Mouse (Mus musculus): ENCODE results near the gene Zfp428.

Gene Zfp428

GRCm38 (mm10) chr7:24522805-24523204 lies 16.0 kb downstream of the Zfp428 start:
- no peaks in the 10 kb centered on the region for H3K27me3 ChIP-seq (ENCODE audit: control insufficient read depth, insufficient read depth, low read length, poor library complexity, severe bottlenecking)
- DNase-seq (ENCODE audit: low read depth, low spot score), result no peak

GRCm38 (mm10) chr7:24523723-24524122 lies 16.9 kb downstream of the Zfp428 start:
- no peaks in the 10 kb centered on the region for H3K27me3 ChIP-seq (ENCODE audit: control insufficient read depth, insufficient read depth, low read length, poor library complexity, severe bottlenecking)
- H3K36me3 ChIP-seq (ENCODE audit: control insufficient read depth, insufficient read depth, low read length, poor library complexity, severe bottlenecking), result no peaks in the 10 kb centered on the region
- DNase-seq (ENCODE audit: low read depth, low spot score), result no peak

More at GRCm38 (mm10) chr7:24522805-24523204, 16.0 kb downstream of the Zfp428 start:
- H3K36me3 ChIP-seq (ENCODE audit: control insufficient read depth, insufficient read depth, low read length, poor library complexity, severe bottlenecking), result no peaks in the 10 kb centered on the region

- Histone ChIP-seq H3K36me3 (ENCODE audit: control insufficient read depth, insufficient read depth, low read length, poor library complexity, severe bottlenecking) (no peaks in the 10 kb centered on the region), H3K27me3 (ENCODE audit: control insufficient read depth, insufficient read depth, low read length, poor library complexity, severe bottlenecking) (no peaks in the 10 kb centered on the region)
- peak; percentile 36 for DNase-seq (ENCODE audit: low read depth, low spot score)
Measured at GRCm38 (mm10) chr7:24524978-24525377, 18.2 kb downstream of the Zfp428 start.

GRCm38 (mm10) chr7:24525686-24526420 lies 19.0 kb downstream of the Zfp428 start:
- Histone ChIP-seq H3K36me3 (ENCODE audit: control insufficient read depth, insufficient read depth, low read length, poor library complexity, severe bottlenecking) (no peaks in the 10 kb centered on the region), H3K27me3 (ENCODE audit: control insufficient read depth, insufficient read depth, low read length, poor library complexity, severe bottlenecking) (no peaks in the 10 kb centered on the region)
- DNase-seq (ENCODE audit: low read depth, low spot score), result no peak

- DNase-seq (ENCODE audit: low read depth, low spot score), result no peak
- Histone ChIP-seq H3K27me3 (ENCODE audit: control insufficient read depth, insufficient read depth, low read length, poor library complexity, severe bottlenecking) (no peaks in the 10 kb centered on the region), H3K36me3 (ENCODE audit: control insufficient read depth, insufficient read depth, low read length, poor library complexity, severe bottlenecking) (peaks cover 3% of the 10 kb centered on the region; the same call in 1 of the 2 replicates)
Measured at GRCm38 (mm10) chr7:24528861-24529260, 22.1 kb downstream of the Zfp428 start.

- peaks cover 6% of the 10 kb centered on the region; the same call in 1 of the 2 replicates for H3K36me3 ChIP-seq (ENCODE audit: control insufficient read depth, insufficient read depth, low read length, poor library complexity, severe bottlenecking)
Measured at GRCm38 (mm10) chr7:24529580-24529979, 22.8 kb downstream of the Zfp428 start.

GRCm38 (mm10) chr7:24530062-24530931 lies 23.5 kb downstream of the Zfp428 start, which contains the start of gene Irgq:
TSS of gene Irgq (plus strand) at chr7:24530689.
- H3K36me3 ChIP-seq (ENCODE audit: control insufficient read depth, insufficient read depth, low read length, poor library complexity, severe bottlenecking), result peaks cover 9% of the 10 kb centered on the region; the same call in 1 of the 2 replicates
- DNase-seq (ENCODE audit: low read depth, low spot score), result peak; percentile 100
- no peaks in the 10 kb centered on the region for H3K27me3 ChIP-seq (ENCODE audit: control insufficient read depth, insufficient read depth, low read length, poor library complexity, severe bottlenecking)

More at GRCm38 (mm10) chr7:24529580-24529979, 22.8 kb downstream of the Zfp428 start:
- no peaks in the 10 kb centered on the region for H3K27me3 ChIP-seq (ENCODE audit: control insufficient read depth, insufficient read depth, low read length, poor library complexity, severe bottlenecking)
- DNase-seq (ENCODE audit: low read depth, low spot score), result no peak

- peak; percentile 81 for DNase-seq (ENCODE audit: low read depth, low spot score)
- H3K27me3 ChIP-seq (ENCODE audit: control insufficient read depth, insufficient read depth, low read length, poor library complexity, severe bottlenecking), result no peaks in the 10 kb centered on the region
- peaks cover 9% of the 10 kb centered on the region; the same call in 1 of the 2 replicates for H3K36me3 ChIP-seq (ENCODE audit: control insufficient read depth, insufficient read depth, low read length, poor library complexity, severe bottlenecking)
Measured at GRCm38 (mm10) chr7:24531211-24531971, 24.6 kb downstream of the Zfp428 start.

GRCm38 (mm10) chr7:24533031-24533571 lies 26.3 kb downstream of the Zfp428 start:
- Histone ChIP-seq H3K36me3 (ENCODE audit: control insufficient read depth, insufficient read depth, low read length, poor library complexity, severe bottlenecking) (peaks cover 9% of the 10 kb centered on the region; the same call in 1 of the 2 replicates), H3K27me3 (ENCODE audit: control insufficient read depth, insufficient read depth, low read length, poor library complexity, severe bottlenecking) (no peaks in the 10 kb centered on the region)
- no peak for DNase-seq (ENCODE audit: low read depth, low spot score)

GRCm38 (mm10) chr7:24533806-24534205 lies 27.0 kb downstream of the Zfp428 start:
- DNase-seq (ENCODE audit: low read depth, low spot score), result no peak
- peaks cover 9% of the 10 kb centered on the region; the same call in 1 of the 2 replicates for H3K36me3 ChIP-seq (ENCODE audit: control insufficient read depth, insufficient read depth, low read length, poor library complexity, severe bottlenecking)
- no peaks in the 10 kb centered on the region for H3K27me3 ChIP-seq (ENCODE audit: control insufficient read depth, insufficient read depth, low read length, poor library complexity, severe bottlenecking)

GRCm38 (mm10) chr7:24534301-24534700 lies 27.5 kb downstream of the Zfp428 start:
- H3K27me3 ChIP-seq (ENCODE audit: control insufficient read depth, insufficient read depth, low read length, poor library complexity, severe bottlenecking), result no peaks in the 10 kb centered on the region
- DNase-seq (ENCODE audit: low read depth, low spot score), result no peak
- H3K36me3 ChIP-seq (ENCODE audit: control insufficient read depth, insufficient read depth, low read length, poor library complexity, severe bottlenecking), result peaks cover 9% of the 10 kb centered on the region; the same call in 1 of the 2 replicates

GRCm38 (mm10) chr7:24537081-24537480 lies 30.3 kb downstream of the Zfp428 start:
- DNase-seq (ENCODE audit: low read depth, low spot score), result no peak
- H3K27me3 ChIP-seq (ENCODE audit: control insufficient read depth, insufficient read depth, low read length, poor library complexity, severe bottlenecking), result no peaks in the 10 kb centered on the region
- H3K36me3 ChIP-seq (ENCODE audit: control insufficient read depth, insufficient read depth, low read length, poor library complexity, severe bottlenecking), result peaks cover 9% of the 10 kb centered on the region; the same call in 1 of the 2 replicates

GRCm38 (mm10) chr7:24537591-24537990 lies 30.8 kb downstream of the Zfp428 start:
- H3K36me3 ChIP-seq (ENCODE audit: control insufficient read depth, insufficient read depth, low read length, poor library complexity, severe bottlenecking), result peaks cover 9% of the 10 kb centered on the region; the same call in 1 of the 2 replicates
- H3K27me3 ChIP-seq (ENCODE audit: control insufficient read depth, insufficient read depth, low read length, poor library complexity, severe bottlenecking), result no peaks in the 10 kb centered on the region
- DNase-seq (ENCODE audit: low read depth, low spot score), result no peak

GRCm38 (mm10) chr7:24538154-24538553 lies 31.3 kb downstream of the Zfp428 start:
- Histone ChIP-seq H3K36me3 (ENCODE audit: control insufficient read depth, insufficient read depth, low read length, poor library complexity, severe bottlenecking) (peaks cover 9% of the 10 kb centered on the region; the same call in 1 of the 2 replicates), H3K27me3 (ENCODE audit: control insufficient read depth, insufficient read depth, low read length, poor library complexity, severe bottlenecking) (no peaks in the 10 kb centered on the region)
- DNase-seq (ENCODE audit: low read depth, low spot score), result no peak
